Comparison of ENCODE assay signal across 33 mouse cellular contexts in the genomic region with DNA sequence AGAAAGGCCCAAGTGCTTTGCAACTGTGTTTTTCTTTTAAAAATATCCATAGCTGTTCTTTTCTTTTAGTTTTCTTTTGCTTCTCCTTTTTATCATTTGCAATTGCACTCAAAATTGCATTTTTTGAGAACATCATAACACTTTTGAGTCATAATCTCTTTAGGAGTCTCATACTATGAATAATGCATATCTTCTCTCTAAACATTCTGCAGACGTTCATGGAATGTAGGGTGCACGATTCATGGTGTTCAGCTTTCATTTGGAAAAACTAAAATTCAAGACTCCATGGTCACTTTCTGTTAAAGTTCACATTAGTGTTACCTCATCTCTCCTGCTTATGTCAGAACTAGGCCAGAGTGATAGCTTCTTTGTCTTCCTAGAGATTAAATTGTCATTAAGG.
"Had no signal": no experiment of that assay in that cellular context is flagged by ENCODE, and none has a peak within 500 bp of the region (broad histone marks: within the 10 kb centered on the region; RNA-seq: fewer than 3 reads in every experiment).

No protein-coding gene starts in this region.

- H3K27ac ChIP-seq: heart, embryonic 13.5 days; heart, embryonic 15.5 days; hindbrain, embryonic 10.5 days; hindbrain, embryonic 12.5 days; hindbrain, embryonic 13.5 days; hindbrain, embryonic 14.5 days; hindbrain, embryonic 15.5 days; hindbrain, postnatal 0 days; intestine, embryonic 15.5 days; kidney, embryonic 15.5 days; kidney, postnatal 0 days; layer of hippocampus, adult 2 months had no signal

- H3K4me3 ChIP-seq: heart, embryonic 12.5 days; heart, embryonic 13.5 days; heart, embryonic 15.5 days; hindbrain, embryonic 10.5 days; hindbrain, embryonic 12.5 days; hindbrain, embryonic 13.5 days; hindbrain, embryonic 15.5 days; intestine, embryonic 15.5 days; kidney, embryonic 15.5 days; layer of hippocampus, adult 2 months had no signal

- H3K4me1 ChIP-seq: heart, embryonic 12.5 days; heart, embryonic 13.5 days; heart, embryonic 15.5 days; hindbrain, embryonic 10.5 days; hindbrain, embryonic 12.5 days; hindbrain, embryonic 13.5 days; hindbrain, embryonic 15.5 days; intestine, embryonic 15.5 days; kidney, embryonic 15.5 days had no signal

- ATAC-seq: hindbrain, embryonic 16.5 days; hindbrain, postnatal 0 days; inflammation-experienced regulatory T-cells, adult 6 months; intestine, embryonic 15.5 days; intestine, embryonic 16.5 days; intestine, postnatal 0 days had no signal

- DNase-seq: heart, postnatal 10 days; heart, postnatal 14 days; heart, postnatal 36 days; heart, postnatal 4 days; kidney, adult 11 months; kidney, adult 18-20 months; kidney, adult 2 months; kidney, adult 8-10 months; kidney, adult 9 months; kidney, postnatal 10 days; kidney, postnatal 14 days; kidney, postnatal 25 days; kidney, postnatal 36 days; kidney, postnatal 4 days; layer of hippocampus, adult 9-11 months; layer of hippocampus, postnatal 36 days had no signal
